Mouse (Mus musculus): ENCODE results near the gene Slitrk4. TPM values are rescaled to one million over a fixed set of nuclear protein-coding genes. Genes with fewer than 3 reads are reported as not detected.

Slitrk4 gene
- not detected in 2 replicates for polyA plus RNA-seq (2012; rRNA removed)

DNA sequence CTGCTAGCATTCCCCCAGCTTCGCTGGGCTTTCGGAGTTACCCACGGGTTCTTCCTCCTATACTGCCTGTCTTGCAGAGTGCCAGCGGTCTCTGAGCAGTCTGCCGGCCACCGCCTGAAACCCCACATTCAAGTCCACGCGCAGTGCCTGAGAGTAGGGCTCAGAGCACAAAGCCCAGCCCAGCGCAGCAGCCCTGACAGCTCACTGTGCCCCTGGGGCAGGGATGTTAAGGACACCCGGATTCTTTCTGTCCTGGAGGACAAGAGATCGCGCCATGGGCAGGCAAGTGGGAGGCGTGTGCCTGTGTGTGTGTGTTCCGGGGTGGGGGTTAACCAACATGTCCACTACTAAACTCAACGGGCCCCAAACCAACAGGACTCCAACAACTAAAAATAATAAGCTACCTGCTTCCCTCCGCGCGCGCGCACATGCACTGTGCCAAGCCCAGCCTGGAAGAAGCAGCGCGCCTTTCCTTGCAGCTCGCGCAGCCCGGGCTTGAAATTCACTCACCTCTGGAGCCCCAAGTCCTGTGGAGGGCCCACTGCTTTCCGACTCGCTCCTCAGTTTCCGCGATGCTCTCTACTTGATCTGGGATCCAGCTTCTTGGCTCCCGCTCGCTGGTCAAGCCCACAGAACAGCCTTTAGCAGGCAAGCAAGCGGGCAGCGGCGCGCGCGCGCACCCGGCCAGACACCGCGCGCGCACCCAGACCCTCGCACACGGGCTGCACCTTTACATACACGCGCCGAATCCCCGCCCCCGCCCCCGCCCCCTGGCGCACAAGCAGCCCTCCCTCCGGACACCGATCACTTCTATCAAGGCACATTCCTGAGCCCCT, at the start of gene Slitrk4:
Slitrk4 (minus strand) TSS at position 707 of the 836 bp plus-strand sequence.

Other genes starting within 250 kb of the Slitrk4 start
- not detected in 2 replicates for gene Gm6760, start 124.8 kb downstream of the Slitrk4 start, polyA plus RNA-seq (2012; rRNA removed)
- gene 3830417A13Rik, start 103.4 kb downstream of the Slitrk4 start, polyA plus RNA-seq (2012; rRNA removed) = not detected in 2 replicates